30 mouse cellular contexts compared by ENCODE assay signal in genomic region chr14:24497443-24497842, GRCm38 (mm10). TPM values are rescaled to one million over a fixed set of nuclear protein-coding genes. Genes with fewer than 3 reads are reported as not detected.
DNase-seq lines count a peak whose midpoint lies in the region; ATAC-seq and TF ChIP-seq lines count a peak whose summit lies in the region.
"Had no signal": no experiment of that assay in that cellular context is flagged by ENCODE, and none has a peak within 500 bp of the region (broad histone marks: within the 10 kb centered on the region; RNA-seq: fewer than 3 reads in every experiment).

No protein-coding gene starts in this region.

- peaks cover 73% of the 10 kb centered on the region for H3K36me3 ChIP-seq in lung, embryonic 14.5 days (ENCODE audit: insufficient read depth)
- peaks cover 45% of the 10 kb centered on the region for H3K36me3 ChIP-seq in lung, postnatal 0 days (ENCODE audit: insufficient read depth, low read length)
- H3K36me3 ChIP-seq in ES-Bruce4 (ENCODE audit: control insufficient read depth, insufficient read depth, low read length, poor library complexity, severe bottlenecking) = peaks cover 86% of the 10 kb centered on the region
- peaks cover 9% of the 10 kb centered on the region for H3K36me3 ChIP-seq in kidney, adult 2 months (ENCODE audit: control insufficient read depth, insufficient read depth, low read length)

- no peak overlapping the region for H3K4me3 ChIP-seq in lung, embryonic 14.5 days (ENCODE audit: low read depth, low read length)
- H3K4me3 ChIP-seq in lung, postnatal 0 days (ENCODE audit: low read depth, low read length) = no peak overlapping the region
- H3K4me3 ChIP-seq in ES-Bruce4 (ENCODE audit: low read depth, low read length) = no peak overlapping the region
- no peak overlapping the region for H3K4me3 ChIP-seq in kidney, adult 2 months (ENCODE audit: insufficient read depth, low read depth, low read length)
- H3K4me3 ChIP-seq: embryonic facial prominence, embryonic 10.5 days; embryonic facial prominence, embryonic 15.5 days; heart, embryonic 13.5 days; hindbrain, embryonic 10.5 days; hindbrain, embryonic 15.5 days; layer of hippocampus, adult 2 months; left cerebral cortex, adult 2 months; limb, embryonic 13.5 days; liver, embryonic 15.5 days; megakaryocyte, embryonic 14.5 days; neural tube, embryonic 15.5 days had no signal

- DNase-seq in lung, embryonic 14.5 days = no peak
- no peak for DNase-seq in lung, postnatal 0 days (ENCODE audit: low spot score)
- DNase-seq in A20 (ENCODE audit: low read depth, low spot score) = peak; percentile 4
- peak; percentile 43 for DNase-seq in fat pad, adult 2 months (ENCODE audit: extremely low read depth, low read depth, low spot score)
- no peak for DNase-seq in kidney, adult 2 months
- DNase-seq in spleen, postnatal 4 days (ENCODE audit: low spot score in 2 of 2) = no peak
- DNase-seq: adrenal gland, postnatal 10 days; cerebellum, adult 8-10 months; cerebellum, postnatal 25 days; heart, postnatal 10 days; kidney, adult 11 months; kidney, postnatal 36 days; lung, postnatal 4 days; right cerebral cortex, postnatal 25 days; thymus, adult 18-20 months; thymus, postnatal 36 days had no signal

- WGBS in lung, embryonic 14.5 days = 90% methylated on average over 1 of the region's 1 CpGs
- 82% methylated on average over 1 of the region's 1 CpGs for WGBS in lung, postnatal 0 days
- WGBS in kidney, adult 2 months = 73% methylated on average over 1 of the region's 1 CpGs

- no peaks in the 10 kb centered on the region for H3K9me3 ChIP-seq in lung, embryonic 14.5 days (ENCODE audit: low read depth, low read length)
- no peaks in the 10 kb centered on the region for H3K9me3 ChIP-seq in lung, postnatal 0 days (ENCODE audit: low read length)
- no peaks in the 10 kb centered on the region for H3K9me3 ChIP-seq in ES-Bruce4 (replicated peaks; ENCODE audit: control insufficient read depth, insufficient read depth, low read length, poor library complexity, severe bottlenecking)
- H3K9me3 ChIP-seq: embryonic facial prominence, embryonic 10.5 days; embryonic facial prominence, embryonic 15.5 days; heart, embryonic 13.5 days; hindbrain, embryonic 10.5 days; hindbrain, embryonic 15.5 days; limb, embryonic 13.5 days; liver, embryonic 15.5 days; megakaryocyte, embryonic 14.5 days; neural tube, embryonic 15.5 days had no signal

- H3K4me2 ChIP-seq in lung, embryonic 14.5 days = no peak overlapping the region
- H3K4me2 ChIP-seq in lung, postnatal 0 days (replicated peaks; ENCODE audit: low read depth, low read length) = no peak overlapping the region
- H3K4me2 ChIP-seq: embryonic facial prominence, embryonic 15.5 days; heart, embryonic 13.5 days; hindbrain, embryonic 15.5 days; limb, embryonic 13.5 days; liver, embryonic 15.5 days; neural tube, embryonic 15.5 days had no signal

- no peak overlapping the region for H3K9ac ChIP-seq in lung, embryonic 14.5 days
- no peak overlapping the region for H3K9ac ChIP-seq in lung, postnatal 0 days (replicated peaks; ENCODE audit: low read depth)
- H3K9ac ChIP-seq in ES-Bruce4 (ENCODE audit: low read depth, poor library complexity, severe bottlenecking) = no peak overlapping the region
- H3K9ac ChIP-seq: embryonic facial prominence, embryonic 15.5 days; heart, embryonic 13.5 days; hindbrain, embryonic 15.5 days; limb, embryonic 13.5 days; liver, embryonic 15.5 days; neural tube, embryonic 15.5 days had no signal

- no peak for TF ChIP-seq POLR2A in ES-Bruce4 (IDR thresholded peaks at IDR 0.05; ENCODE audit: insufficient read depth, low read length)
- TF ChIP-seq POLR2A in kidney, adult 2 months (IDR thresholded peaks at IDR 0.05; ENCODE audit: low read depth, low read length) = no peak

- no peak for ATAC-seq in lung, embryonic 14.5 days (ENCODE audit: insufficient read depth)
- no peak for ATAC-seq in lung, postnatal 0 days
- ATAC-seq: forebrain, embryonic 16.5 days; inflammation-experienced regulatory T-cells, adult 6 months had no signal

- 0 out of 2 replicates have a peak overlapping the region, but pooled peaks have one; percentile 10 for H3K27ac ChIP-seq in lung, embryonic 14.5 days (ENCODE audit: low read depth)
- no peak overlapping the region for H3K27ac ChIP-seq in lung, postnatal 0 days (ENCODE audit: low read length)
- H3K27ac ChIP-seq in ES-Bruce4 (ENCODE audit: insufficient read depth, low read length) = peak overlapping the region; percentile 78
- H3K27ac ChIP-seq in kidney, adult 2 months (ENCODE audit: insufficient read depth, low read depth, low read length) = no peak overlapping the region
- H3K27ac ChIP-seq: embryonic facial prominence, embryonic 10.5 days; embryonic facial prominence, embryonic 15.5 days; heart, embryonic 13.5 days; hindbrain, embryonic 10.5 days; hindbrain, embryonic 15.5 days; layer of hippocampus, adult 2 months; left cerebral cortex, adult 2 months; limb, embryonic 13.5 days; liver, embryonic 15.5 days; neural tube, embryonic 15.5 days had no signal

- TF ChIP-seq EP300 in lung, postnatal 0 days (IDR thresholded peaks at IDR 0.05) = no peak
- TF ChIP-seq EP300 in ES-Bruce4 (IDR thresholded peaks at IDR 0.05; ENCODE audit: insufficient read depth, low read depth, low read length) = no peak

- H3K27me3 ChIP-seq in lung, embryonic 14.5 days (ENCODE audit: insufficient read depth, low read length) = no peaks in the 10 kb centered on the region
- no peaks in the 10 kb centered on the region for H3K27me3 ChIP-seq in lung, postnatal 0 days (replicated peaks; ENCODE audit: insufficient read depth, low read length)
- no peaks in the 10 kb centered on the region for H3K27me3 ChIP-seq in ES-Bruce4 (ENCODE audit: control insufficient read depth, insufficient read depth, low read length, poor library complexity, severe bottlenecking)
- H3K27me3 ChIP-seq in kidney, adult 2 months (replicated peaks; ENCODE audit: control insufficient read depth, insufficient read depth, low read length) = no peaks in the 10 kb centered on the region
- H3K27me3 ChIP-seq: embryonic facial prominence, embryonic 15.5 days; heart, embryonic 13.5 days; hindbrain, embryonic 15.5 days; limb, embryonic 13.5 days; liver, embryonic 15.5 days; megakaryocyte, embryonic 14.5 days; neural tube, embryonic 15.5 days had no signal

- peaks cover under 1% of the 10 kb centered on the region; the same call in 1 of the 2 replicates for H3K4me1 ChIP-seq in lung, embryonic 14.5 days (ENCODE audit: insufficient read depth)
- H3K4me1 ChIP-seq in lung, postnatal 0 days (ENCODE audit: insufficient read depth, low read depth, low read length) = peaks cover 5% of the 10 kb centered on the region; the same call in 1 of the 2 replicates
- H3K4me1 ChIP-seq in ES-Bruce4 (ENCODE audit: control insufficient read depth, insufficient read depth, low read length) = no peaks in the 10 kb centered on the region
- peaks cover 3% of the 10 kb centered on the region; the same call in 1 of the 2 replicates for H3K4me1 ChIP-seq in kidney, adult 2 months (ENCODE audit: control insufficient read depth, insufficient read depth, low read length)

- no peak for TF ChIP-seq CTCF in lung, embryonic 14.5 days (IDR thresholded peaks at IDR 0.05; ENCODE audit: low read depth)
- no peak for TF ChIP-seq CTCF in lung, postnatal 0 days (IDR thresholded peaks at IDR 0.05)
- no peak for TF ChIP-seq CTCF in ES-Bruce4 (IDR thresholded peaks at IDR 0.05; ENCODE audit: low read depth, low read length)
- no peak for TF ChIP-seq CTCF in kidney, adult 2 months (conservative IDR thresholded peaks at IDR 0.05; ENCODE audit: insufficient read depth, insufficient read length, low read depth, low read length)

RNA-seq across cellular contexts. Expression of gene Rps24, which starts 10.5 kb away (rescaled TPM):
- 1,236 and 1,354 TPM in 2 replicates for polyA plus RNA-seq in lung, embryonic 14.5 days (2014; fragmentation: Nextera tagmentation; extraction: Ambion mirVana)
- 752 and 791 TPM in 2 replicates for polyA plus RNA-seq in lung, postnatal 0 days (2015; fragmentation: Nextera tagmentation; extraction: Ambion mirVana)
- polyA plus RNA-seq in ES-Bruce4 (2011; ENCODE audit: insufficient read depth, insufficient read length, low read depth, missing spikeins) = 3,686 and 4,006 TPM in 2 replicates
- polyA plus RNA-seq in kidney, adult 2 months (2012; rRNA removed) = 632 and 749 TPM in 2 replicates

RNA-seq across cellular contexts. Expression of gene Polr3a, which starts 10.6 kb away (rescaled TPM):
- 17.3 and 19.5 TPM in 2 replicates for polyA plus RNA-seq in lung, embryonic 14.5 days (2014; fragmentation: Nextera tagmentation; extraction: Ambion mirVana)
- polyA plus RNA-seq in lung, postnatal 0 days (2015; fragmentation: Nextera tagmentation; extraction: Ambion mirVana) = 8.4 and 10.1 TPM in 2 replicates
- polyA plus RNA-seq in ES-Bruce4 (2011; ENCODE audit: insufficient read depth, insufficient read length, low read depth, missing spikeins) = 33.3 and 33.6 TPM in 2 replicates
- polyA plus RNA-seq in kidney, adult 2 months (2012; rRNA removed) = 8.5 and 9.6 TPM in 2 replicates

Comparison
In these comparisons a context has a peak if more than half of its experiments do, and no peak if none do; other contexts are left out.
1. H3K27ac ChIP-seq: peak in lung, embryonic 14.5 days (single experiment) and ES-Bruce4 (single experiment); none in lung, postnatal 0 days (single experiment) and kidney, adult 2 months (single experiment).
2. DNase-seq: peak in A20 (single experiment) and fat pad, adult 2 months (single experiment); none in lung, embryonic 14.5 days (single experiment), lung, postnatal 0 days (single experiment), kidney, adult 2 months (single experiment) and spleen, postnatal 4 days (0 of 2).